Mouse (Mus musculus): ENCODE results near the gene Pramel6. TPM values are rescaled to one million over a fixed set of nuclear protein-coding genes. Genes with fewer than 3 reads are reported as not detected.

Pramel6 gene
- polyA plus RNA-seq (2015; fragmentation: Nextera tagmentation; extraction: Ambion mirVana), result not detected in 2 replicates

DNA sequence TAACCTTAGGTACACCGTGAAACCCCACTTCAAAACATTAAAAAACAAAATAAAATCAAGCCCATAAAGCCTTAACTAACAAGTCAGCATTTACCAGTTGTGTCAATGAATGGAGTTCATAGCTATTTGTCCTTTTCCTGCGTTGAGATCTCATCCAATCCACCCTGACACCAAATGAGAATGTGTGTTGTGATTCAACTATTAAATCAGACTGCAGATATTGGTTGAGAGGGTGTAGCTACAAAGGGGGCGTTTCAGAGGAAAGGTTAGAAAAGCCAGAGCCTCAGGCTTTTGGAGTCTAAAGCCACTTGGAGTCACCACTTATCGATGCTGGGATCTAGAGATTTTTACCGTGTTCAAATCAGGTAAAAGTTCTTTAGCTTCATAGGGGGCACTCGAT is at the start of gene Pramel6:
Gene Pramel6, plus strand, starts transcription at position 301 of the 400 bp plus-strand sequence.

DNA sequence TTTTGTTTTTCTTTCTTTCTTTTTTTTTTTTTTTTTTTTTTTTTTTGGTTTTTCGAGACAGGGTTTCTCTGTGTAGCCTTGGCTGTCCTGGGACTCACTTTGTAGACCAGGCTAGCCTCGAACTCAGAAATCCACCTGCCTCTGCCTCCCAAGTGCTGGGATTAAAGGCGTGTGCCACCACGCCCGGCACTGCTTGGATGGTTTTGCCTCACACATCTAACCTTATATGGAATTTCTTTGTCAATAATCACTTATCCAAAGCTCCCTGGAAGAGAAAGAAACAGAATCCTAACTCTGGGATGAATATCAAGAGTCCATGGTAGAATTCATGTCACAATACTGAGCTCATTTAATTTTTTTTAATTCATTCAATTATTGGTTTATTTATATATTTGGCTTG is 9.4 kb upstream of the Pramel6 start, which contains the start of gene Pramel7:
Gene Pramel7, minus strand, starts transcription at position 101 of the 400 bp plus-strand sequence.

DNA sequence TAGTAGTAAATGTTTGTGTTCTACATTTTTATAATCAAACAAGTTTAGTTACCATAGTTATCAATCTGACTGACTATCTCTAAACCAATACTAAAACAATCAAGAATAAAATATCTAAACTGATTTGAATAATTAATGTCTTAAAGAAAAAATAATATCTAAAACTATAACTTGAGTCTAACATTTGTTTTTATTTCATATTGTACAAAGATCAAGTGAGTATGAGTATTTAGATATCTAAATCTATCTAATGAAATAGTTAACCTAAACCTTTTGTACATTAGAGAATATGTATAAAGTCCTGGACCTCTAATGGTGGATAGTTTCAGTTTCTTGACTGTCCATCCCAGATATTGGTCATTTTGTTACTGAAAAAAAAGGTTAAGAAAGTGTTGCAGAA is 25.1 kb downstream of the Pramel6 start, which contains the start of gene Olfr153:
Gene Olfr153, plus strand, starts transcription at position 301 of the 400 bp plus-strand sequence.

DNA sequence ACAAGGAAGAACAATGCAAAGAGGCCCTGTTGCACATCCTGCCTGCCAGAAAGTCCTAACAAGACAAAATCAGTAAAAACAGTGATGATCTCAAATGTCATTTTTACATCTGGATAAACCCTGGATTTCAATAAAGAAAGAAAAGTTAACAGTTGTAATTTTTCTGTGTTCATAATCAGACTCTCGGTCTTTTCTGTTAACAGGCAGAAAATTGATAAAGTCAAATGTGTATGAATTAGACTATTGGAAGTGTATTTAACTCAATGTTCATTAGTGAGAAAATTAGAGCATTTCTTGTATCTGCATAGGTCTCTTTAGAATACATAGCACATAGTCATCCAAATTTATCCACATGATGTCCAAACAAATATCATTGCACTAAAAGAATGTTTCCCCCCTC is 39.1 kb downstream of the Pramel6 start, which contains the start of gene Olfr1128:
Gene Olfr1128, minus strand, starts transcription at position 101 of the 400 bp plus-strand sequence.

Other genes starting within 250 kb of the Pramel6 start
- not detected in 2 replicates for gene Olfr1116, start 239.0 kb upstream of the Pramel6 start, polyA plus RNA-seq (2015; fragmentation: Nextera tagmentation; extraction: Ambion mirVana)
- not detected in 2 replicates for gene Olfr1118, start 199.0 kb upstream of the Pramel6 start, polyA plus RNA-seq (2015; fragmentation: Nextera tagmentation; extraction: Ambion mirVana)
- not detected in 2 replicates for gene Olfr1120, start 151.8 kb upstream of the Pramel6 start, polyA plus RNA-seq (2015; fragmentation: Nextera tagmentation; extraction: Ambion mirVana)
- not detected in 2 replicates for gene Olfr1121, start 136.7 kb upstream of the Pramel6 start, polyA plus RNA-seq (2015; fragmentation: Nextera tagmentation; extraction: Ambion mirVana)
- gene Olfr1122, start 120.7 kb upstream of the Pramel6 start, polyA plus RNA-seq (2015; fragmentation: Nextera tagmentation; extraction: Ambion mirVana), result not detected in 2 replicates
- not detected in 2 replicates for gene Olfr1123, start 89.9 kb upstream of the Pramel6 start, polyA plus RNA-seq (2015; fragmentation: Nextera tagmentation; extraction: Ambion mirVana)
- 0.08 TPM in 1 of 2 replicates, not detected in the other for gene Olfr1124, start 76.3 kb upstream of the Pramel6 start, polyA plus RNA-seq (2015; fragmentation: Nextera tagmentation; extraction: Ambion mirVana)
- gene Olfr1126, start 52.6 kb upstream of the Pramel6 start, polyA plus RNA-seq (2015; fragmentation: Nextera tagmentation; extraction: Ambion mirVana), result not detected in 2 replicates
- gene Pramel7, start 9.5 kb upstream of the Pramel6 start, polyA plus RNA-seq (2015; fragmentation: Nextera tagmentation; extraction: Ambion mirVana), result not detected in 2 replicates
- gene Olfr153, start 25.2 kb downstream of the Pramel6 start, polyA plus RNA-seq (2015; fragmentation: Nextera tagmentation; extraction: Ambion mirVana), result not detected in 2 replicates
- not detected in 2 replicates for gene Olfr1128, start 39.0 kb downstream of the Pramel6 start, polyA plus RNA-seq (2015; fragmentation: Nextera tagmentation; extraction: Ambion mirVana)
- gene Olfr1129, start 67.3 kb downstream of the Pramel6 start, polyA plus RNA-seq (2015; fragmentation: Nextera tagmentation; extraction: Ambion mirVana), result not detected in 2 replicates
- gene Olfr1130, start 99.6 kb downstream of the Pramel6 start, polyA plus RNA-seq (2015; fragmentation: Nextera tagmentation; extraction: Ambion mirVana), result not detected in 2 replicates
- not detected in 2 replicates for gene Olfr1131, start 120.5 kb downstream of the Pramel6 start, polyA plus RNA-seq (2015; fragmentation: Nextera tagmentation; extraction: Ambion mirVana)
- not detected in 2 replicates for gene Olfr1132, start 131.0 kb downstream of the Pramel6 start, polyA plus RNA-seq (2015; fragmentation: Nextera tagmentation; extraction: Ambion mirVana)
- gene Olfr1133, start 140.8 kb downstream of the Pramel6 start, polyA plus RNA-seq (2015; fragmentation: Nextera tagmentation; extraction: Ambion mirVana), result not detected in 2 replicates
- gene Olfr1134, start 151.9 kb downstream of the Pramel6 start, polyA plus RNA-seq (2015; fragmentation: Nextera tagmentation; extraction: Ambion mirVana), result not detected in 2 replicates
- gene Olfr1135, start 167.1 kb downstream of the Pramel6 start, polyA plus RNA-seq (2015; fragmentation: Nextera tagmentation; extraction: Ambion mirVana), result not detected in 2 replicates
- not detected in 2 replicates for gene Olfr1136, start 187.4 kb downstream of the Pramel6 start, polyA plus RNA-seq (2015; fragmentation: Nextera tagmentation; extraction: Ambion mirVana)
- not detected in 2 replicates for gene Olfr1137, start 206.6 kb downstream of the Pramel6 start, polyA plus RNA-seq (2015; fragmentation: Nextera tagmentation; extraction: Ambion mirVana)
- not detected in 2 replicates for gene Olfr1138, start 233.4 kb downstream of the Pramel6 start, polyA plus RNA-seq (2015; fragmentation: Nextera tagmentation; extraction: Ambion mirVana)
- gene Olfr1140, start 237.2 kb downstream of the Pramel6 start, polyA plus RNA-seq (2015; fragmentation: Nextera tagmentation; extraction: Ambion mirVana), result not detected in 2 replicates
- gene Olfr1141, start 247.4 kb downstream of the Pramel6 start, polyA plus RNA-seq (2015; fragmentation: Nextera tagmentation; extraction: Ambion mirVana), result not detected in 2 replicates

All from adrenal gland, postnatal 0 days (tissue).